Mouse (Mus musculus) CD4-positive, CD25-positive, alpha-beta regulatory T cell, adult 2 months (primary cell): ENCODE results near the gene Nlrp1a.

Experiments
- DNase-seq: peaks from one replicate; pipeline ENCODE4 v3.0.0-alpha.2; 2012; ENCODE audit warnings: low read depth, low spot score

The Nlrp1a gene

DNA sequence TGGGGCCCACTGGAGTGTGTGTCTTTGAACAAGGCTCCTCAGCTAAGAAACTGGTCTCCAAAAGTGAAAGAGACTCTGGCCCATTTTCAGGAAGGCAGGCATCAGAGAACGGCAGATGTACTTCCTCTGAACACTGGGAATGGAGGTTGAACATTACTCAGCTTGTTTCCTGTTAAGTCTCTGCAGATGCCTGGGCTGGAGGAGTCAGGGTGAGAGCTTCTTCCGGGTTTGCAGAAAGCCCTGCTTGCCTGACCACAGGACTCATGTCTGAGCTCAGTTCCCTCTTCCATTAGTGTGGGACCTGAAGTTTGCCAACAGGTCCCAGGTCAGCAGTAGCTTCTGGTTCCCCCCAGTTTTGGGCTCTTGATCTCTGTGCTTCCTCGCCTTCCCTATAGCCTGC, at the start of gene Nlrp1a:
Nlrp1a (minus strand) TSS at position 44 of the 400 bp plus-strand sequence.
- peak; percentile 25 for DNase-seq

DNA sequence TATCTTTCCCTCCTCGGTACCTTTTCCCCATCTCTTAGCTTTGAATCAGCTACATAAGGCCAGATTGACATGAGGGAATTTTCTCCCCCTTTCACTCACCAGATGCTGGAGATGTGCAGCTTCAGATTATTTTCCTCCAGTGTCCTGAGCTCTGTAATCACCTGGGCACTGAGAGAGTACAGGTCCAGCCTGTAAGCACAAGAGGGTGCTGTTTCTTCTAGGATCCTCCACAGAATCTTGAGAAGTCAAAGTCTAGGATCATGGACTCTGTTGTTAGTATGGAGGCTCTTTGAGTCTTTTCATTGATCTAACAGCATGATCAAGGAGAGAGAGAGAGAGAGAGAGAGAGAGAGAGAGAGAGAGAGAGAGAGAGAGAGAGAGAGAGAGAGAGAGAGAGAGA, 25.1 kb upstream of the Nlrp1a start:
- DNase-seq: no peak

DNA sequence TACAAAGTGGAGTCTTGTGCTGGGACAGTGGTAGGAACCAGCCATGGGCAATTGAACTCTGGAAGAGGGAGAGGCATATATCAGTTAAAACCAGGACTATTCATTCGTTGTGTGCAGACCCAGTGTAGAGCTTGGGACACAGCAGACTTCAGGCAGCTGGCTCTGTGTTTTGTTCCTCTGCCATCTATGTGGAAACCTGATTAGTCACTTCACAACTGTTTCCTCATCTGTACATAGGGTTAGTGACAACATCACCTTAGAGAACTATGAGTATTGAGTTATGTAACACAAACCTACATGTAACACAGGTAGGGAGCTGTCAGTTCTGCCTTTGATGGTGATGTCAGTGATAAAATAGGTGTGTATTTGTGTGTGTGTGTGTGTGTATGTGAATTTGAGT, 19.6 kb upstream of the Nlrp1a start:
- DNase-seq: no peak

DNA sequence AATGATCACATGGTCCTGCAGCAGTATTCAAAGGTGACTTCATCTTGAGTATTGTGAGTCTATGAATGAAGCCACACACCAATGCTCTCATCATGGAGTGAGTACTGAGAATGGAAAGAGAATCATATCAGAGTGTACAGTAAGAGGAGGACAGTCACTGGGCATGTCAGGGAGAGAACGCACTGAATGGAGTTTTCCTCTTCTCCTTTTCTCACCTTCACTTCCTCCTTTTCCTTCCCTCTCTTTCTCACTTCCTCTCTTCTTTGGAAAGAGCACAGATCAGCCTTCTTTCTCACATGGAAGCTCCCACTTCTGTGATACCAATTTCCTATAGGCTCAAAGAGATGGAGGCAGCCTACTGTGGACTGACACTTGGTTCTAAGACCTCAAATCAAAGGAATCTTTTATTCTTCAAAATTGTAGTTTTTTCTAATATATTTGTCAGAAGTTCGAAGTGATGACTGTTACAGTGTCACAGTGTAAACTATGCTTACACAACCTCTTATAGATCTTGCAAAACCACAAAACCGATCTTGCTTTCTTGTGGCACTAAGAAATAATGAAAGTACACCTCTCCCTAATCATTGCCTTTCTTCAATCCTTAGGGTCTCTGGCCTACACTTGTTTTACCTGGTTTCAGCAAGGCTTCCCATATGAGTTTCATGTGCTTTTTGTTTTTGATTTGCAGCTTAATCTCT, 15.1 kb upstream of the Nlrp1a start:
- no peak for DNase-seq

DNA sequence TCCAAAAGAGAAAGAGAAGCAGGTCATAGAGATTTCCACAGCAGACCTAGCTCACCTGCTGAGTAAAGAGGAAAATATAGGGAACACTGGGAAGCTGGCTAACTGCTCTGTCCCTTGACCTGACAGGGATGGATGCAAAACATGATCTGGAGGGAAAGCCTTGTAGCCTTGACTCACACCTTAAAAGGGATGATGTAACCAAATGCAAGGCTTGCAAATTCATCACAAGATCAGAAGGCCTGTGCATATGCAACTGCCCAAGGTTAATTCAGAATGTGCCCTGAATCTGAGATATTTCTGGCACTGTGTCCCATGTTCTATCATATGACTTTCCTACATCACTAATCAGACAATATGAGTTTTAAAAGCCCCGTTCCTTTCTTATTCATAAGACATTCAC, 10.8 kb upstream of the Nlrp1a start:
- no peak for DNase-seq

DNA sequence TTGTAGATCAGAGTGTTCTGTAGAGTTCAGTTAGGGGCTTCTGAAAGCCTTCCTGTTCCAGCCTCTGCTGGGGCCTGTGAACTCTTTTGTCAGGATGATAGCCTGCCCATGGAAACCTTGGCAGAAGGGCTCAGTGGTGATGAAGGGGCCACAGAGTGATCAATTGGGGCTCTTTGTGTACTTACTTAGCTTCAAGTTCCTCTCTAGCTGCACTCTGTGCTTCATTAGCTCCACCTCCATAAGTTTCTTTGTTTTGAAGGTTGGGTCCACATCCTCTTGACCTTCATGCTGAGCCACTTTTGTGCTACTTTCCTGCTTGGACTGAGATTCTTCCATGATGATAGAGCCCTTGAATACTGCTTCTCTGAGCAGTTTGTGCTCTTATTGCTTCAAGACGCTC, 2.5 kb downstream of the Nlrp1a start:
- DNase-seq: no peak

DNA sequence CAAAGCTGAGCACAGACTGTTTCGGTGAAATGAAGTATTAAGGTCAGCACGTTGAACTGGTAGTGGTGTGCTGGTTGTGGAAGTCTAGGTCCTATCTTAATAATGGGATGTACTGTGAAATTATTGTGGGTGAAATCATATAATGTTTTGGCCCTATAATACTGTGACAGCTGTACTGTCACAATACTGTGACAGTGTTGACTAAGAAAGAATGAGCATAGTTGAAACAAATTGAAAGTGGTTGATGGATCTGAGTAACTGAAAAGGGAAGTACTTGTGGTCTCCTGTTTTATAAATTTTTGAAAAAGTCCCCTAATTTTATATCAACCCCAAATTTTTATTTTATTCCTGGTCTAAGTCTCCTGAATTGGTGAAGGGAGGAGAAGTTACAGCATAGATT, 37.4 kb downstream of the Nlrp1a start:
- DNase-seq: no peak

DNA sequence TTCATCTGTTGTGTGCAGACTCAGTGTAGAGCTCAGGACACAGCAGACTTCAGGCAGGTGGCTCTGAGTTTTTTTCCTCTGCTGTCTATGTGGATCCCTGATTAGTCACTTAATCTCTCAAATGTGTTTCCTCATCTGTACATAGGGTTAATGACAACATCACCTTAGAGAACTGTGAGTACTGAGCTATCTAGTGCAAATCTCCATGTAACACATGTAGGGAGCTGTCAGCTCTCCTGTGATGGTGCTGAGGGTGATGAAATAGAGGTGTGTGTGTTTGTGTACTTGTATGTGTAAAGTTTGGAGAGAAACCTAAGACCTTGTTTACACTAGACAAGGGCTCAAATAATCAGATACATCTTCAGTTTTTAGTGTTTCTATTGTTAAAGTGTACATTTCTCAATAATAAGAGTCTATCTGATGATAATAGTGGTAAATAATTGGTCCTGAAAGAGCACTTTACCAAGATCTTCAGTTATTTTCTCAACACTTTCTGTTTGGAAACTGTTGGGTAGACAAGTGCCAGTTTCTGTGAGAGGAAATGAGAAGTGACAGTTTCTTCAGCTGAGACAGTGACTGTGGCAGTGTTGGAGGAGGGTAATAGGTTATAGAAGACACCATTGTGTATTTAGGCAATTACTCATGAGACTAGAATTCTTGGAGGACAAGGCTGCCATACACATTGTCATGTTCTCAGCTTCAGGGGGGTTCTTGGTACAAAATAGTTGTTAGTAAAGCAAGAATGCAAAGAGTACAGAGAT, 38.1 kb downstream of the Nlrp1a start:
- DNase-seq: no peak

DNA sequence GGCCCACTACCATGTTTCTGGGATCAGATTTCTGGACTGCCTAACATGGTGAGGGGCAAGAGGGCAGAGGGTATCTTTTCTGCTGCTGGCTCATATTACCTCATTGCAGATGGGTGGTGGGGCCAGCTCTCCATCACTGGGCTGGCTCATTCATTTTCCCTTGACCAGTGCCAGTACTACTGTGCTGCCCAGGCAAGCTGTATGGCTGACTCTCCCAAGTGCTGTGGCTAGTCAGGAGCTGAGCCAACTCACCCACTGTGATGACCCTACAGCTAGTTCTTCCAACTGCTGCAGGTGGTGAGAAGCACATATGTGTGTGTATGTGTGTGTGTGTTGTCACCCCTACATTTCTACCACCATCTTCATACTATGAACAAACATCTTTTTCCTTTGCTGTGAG, 40.6 kb downstream of the Nlrp1a start:
- DNase-seq: no peak

DNA sequence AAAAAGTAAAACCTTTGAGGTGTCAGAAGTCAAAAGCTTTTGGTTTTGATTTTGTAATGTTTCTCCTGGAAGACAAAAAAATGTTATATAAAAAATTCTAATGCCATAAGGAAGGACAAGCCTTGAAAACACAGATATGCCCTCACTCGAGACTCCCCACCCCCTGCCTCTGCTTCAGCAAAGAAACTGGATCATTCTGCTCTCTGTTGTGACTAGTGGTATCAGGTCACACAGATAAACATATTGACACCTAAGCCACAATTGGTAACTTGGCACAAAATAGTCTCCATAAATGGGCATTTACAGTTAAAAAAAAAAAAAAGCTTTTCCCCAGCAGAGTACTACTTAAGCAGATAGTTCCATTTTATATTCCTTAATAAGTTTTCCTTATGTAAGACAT, 68.2 kb downstream of the Nlrp1a start:
- no peak for DNase-seq

DNA sequence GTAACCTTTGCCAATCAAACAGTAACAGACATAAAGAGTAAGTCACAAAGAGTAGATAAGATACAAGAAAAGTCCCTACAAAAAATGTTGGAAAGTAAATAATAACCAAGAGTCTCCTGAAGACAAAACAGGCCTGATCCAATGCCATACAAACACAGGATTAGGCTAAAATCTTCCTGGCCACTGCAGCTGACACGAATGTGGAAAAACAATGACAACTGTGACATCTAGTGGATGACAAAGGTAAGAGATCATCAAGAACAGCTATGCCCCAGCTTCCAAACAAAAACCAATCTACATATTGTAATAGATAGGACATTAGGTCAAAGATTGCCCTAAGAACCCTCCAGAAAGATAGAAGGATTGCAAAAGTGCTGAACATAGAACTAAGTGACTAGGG, 92.0 kb downstream of the Nlrp1a start:
- peak; percentile 57 for DNase-seq
